Mouse (Mus musculus) layer of hippocampus, postnatal 25 days (tissue): Measurements from ENCODE around the gene Tnfsf9. TPM values are rescaled to one million over a fixed set of nuclear protein-coding genes. Genes with fewer than 3 reads are reported as not detected.

Experiments used
- DNase-seq, 2 experiments: peaks; one replicate each; pipeline ENCODE4 v3.0.0; 2022; ENCODE audit warnings: mixed read lengths in 2 of 2, low spot score in 1 of 2; ENCODE audit errors: extremely low spot score in 1 of 2
- total RNA-seq, 2 experiments: library from RNA; stranded (reverse); gene quantifications; 2 replicates each; pipeline ENCODE4 v1.2.3; 2021

Gene Tnfsf9
- total RNA-seq, 2 experiments from 2014 or later: 0.54 to 0.85 TPM

GRCm38 (mm10) chr17:57094222-57094621 lies 10.9 kb upstream of the Tnfsf9 start:
- DNase-seq: no peak

DNA sequence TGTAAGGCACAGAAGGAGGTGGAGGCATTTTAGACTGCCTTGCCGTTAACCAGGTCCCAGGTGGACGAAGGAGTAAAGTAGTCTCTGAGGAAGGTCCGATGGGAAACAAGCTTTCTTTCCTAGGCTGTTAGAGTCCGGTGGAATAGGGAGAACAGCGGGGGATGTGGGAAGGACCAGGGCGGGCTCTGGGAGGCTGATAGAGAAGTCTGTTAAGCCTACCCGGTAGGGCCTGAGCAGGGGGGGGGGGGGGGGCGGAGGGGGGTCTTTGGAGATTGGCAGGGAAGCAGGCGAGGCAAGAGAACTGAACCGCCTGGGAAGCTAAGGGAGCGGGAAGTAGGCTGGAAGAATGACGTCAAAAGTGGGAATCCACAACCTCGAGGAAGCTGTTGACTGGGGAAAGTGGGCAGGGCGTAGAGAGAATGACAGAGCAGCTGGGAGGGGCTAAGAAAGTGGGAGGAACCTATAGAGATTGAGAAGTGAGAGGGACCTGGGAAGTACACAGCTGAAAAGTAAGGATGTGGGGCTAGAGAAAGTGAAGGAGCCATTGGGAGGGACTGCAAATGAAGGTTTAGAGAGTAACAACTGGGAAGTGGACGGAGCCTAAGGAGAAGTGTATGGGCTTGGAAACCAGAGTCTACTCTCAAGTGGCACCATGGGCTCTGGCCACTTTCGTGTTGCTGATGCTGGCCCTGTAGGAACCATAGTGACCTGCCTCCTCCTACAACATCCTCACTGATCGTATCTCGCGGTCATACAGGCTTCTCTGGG lies 9.1 kb upstream of the Tnfsf9 start:
- DNase-seq: no peak

DNA sequence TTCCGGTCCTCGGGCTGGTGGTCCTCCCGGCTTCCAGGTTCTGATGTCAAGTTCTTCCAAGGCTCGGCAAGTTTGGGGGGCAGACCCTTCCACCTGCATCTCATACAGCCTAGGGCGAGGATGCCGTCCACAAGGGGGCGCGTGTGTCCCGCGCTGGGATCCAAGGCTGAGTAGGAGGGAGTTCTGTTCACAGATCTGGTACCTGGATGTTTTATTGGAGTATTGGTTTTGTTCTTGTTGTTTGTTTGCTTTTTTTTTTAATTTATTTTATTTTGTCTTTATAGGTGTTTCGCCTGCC lies 8.6 kb upstream of the Tnfsf9 start:
- DNase-seq: peak; percentile 87 to 96

DNA sequence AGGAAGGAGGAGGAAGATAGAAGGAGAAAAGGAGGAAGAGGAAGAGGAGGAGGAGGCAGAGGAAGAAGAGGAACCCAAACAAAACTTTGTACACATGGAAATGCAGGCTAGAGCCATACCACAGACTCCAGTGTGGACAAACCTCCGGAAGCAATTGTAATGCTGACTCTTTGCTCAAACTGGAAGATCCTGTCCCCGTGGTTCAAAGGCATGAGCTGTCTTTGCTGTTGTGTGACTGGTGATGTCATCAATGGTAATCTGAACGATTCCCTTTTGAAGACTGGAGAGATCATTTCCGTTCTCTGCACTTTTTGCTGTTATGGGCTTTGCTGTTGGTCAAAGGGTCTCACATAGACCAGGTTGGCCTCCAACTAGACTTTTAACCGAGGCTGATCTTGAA lies 6.8 kb upstream of the Tnfsf9 start:
- DNase-seq: no peak

DNA sequence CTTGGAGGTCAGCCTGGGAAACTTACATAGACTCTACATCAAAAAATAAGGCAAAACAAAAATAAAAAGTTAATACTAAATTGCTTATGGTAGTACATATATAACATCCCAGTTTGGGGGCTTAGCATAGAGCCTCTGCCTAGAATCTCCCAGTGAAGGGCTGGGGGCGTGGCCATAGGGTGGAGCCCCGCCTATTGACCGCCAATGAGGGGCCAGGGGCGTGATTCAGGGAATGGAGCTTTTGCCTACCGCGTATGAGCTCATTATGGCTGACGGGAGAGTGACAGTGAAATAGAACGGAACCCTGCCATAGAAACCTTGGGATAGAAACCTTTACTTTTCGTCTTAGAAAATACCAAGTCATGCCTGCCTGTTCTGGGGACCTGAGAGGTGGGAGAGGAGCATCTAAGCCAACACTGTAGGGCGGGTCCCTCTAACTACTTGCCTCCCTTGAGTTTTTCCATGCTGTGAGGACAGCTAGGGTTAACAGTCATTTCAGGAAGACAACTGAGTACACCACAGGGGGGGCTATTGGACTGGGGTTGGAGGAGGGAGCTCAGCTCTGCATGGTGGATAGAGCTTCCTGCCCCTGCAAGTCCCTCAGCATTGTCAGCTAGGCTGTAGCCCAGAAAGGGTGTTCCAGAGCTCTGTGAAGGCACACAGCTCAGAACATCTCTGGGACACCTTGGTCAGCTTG lies 5.3 kb upstream of the Tnfsf9 start:
- no peak for DNase-seq

GRCm38 (mm10) chr17:57102276-57102675 lies 2.8 kb upstream of the Tnfsf9 start:
- DNase-seq: no peak

GRCm38 (mm10) chr17:57104496-57104895 lies 629 bp upstream of the Tnfsf9 start:
- DNase-seq: no peak

DNA sequence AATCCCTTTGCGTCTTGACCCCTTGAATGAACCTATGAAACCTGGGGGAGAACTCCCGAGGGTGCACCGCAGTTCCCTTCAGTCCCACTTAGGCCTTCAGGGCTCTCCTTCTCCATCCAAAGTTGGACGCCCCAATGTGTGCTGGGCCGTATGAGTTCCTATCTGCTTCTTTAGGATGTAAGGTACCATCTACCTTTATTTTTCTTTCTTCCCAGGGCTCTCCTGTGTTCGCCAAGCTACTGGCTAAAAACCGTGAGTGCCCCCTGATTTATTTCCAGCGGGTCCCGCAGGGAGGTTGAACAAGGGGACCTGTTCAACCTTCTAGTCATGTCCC lies 877 bp downstream of the Tnfsf9 start:
- no peak for DNase-seq

GRCm38 (mm10) chr17:57107064-57107463 lies 1.9 kb downstream of the Tnfsf9 start:
- no peak for DNase-seq

DNA sequence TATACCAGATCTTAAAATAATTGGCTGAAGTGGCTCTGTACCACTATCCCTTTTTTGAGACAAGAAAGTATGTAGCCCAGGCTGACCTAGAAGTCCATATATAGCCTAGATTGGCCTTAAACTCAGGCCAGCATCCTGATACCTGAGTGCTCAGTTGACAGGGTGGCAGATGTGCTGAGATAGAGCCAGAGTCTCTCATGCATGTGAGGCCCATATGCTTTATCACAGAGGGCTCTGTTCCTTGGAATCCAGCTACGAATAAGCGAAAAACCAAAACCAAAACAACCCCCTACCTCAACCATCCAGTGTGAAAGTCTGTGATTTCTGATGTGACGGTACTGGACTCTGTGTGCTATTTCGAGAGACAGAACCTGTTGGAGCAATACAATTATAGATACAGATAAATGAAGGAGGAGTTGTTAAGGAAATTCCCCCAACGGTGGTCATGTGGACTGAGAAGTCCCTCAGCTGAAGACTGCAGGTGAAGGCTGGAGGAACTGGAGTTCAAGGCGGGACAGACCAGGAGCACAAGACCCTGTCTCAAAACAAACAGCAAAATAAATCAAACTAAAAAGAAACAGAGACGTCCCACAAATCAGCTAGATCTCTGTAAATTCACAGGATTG lies 3.0 kb downstream of the Tnfsf9 start:
- no peak for DNase-seq

DNA sequence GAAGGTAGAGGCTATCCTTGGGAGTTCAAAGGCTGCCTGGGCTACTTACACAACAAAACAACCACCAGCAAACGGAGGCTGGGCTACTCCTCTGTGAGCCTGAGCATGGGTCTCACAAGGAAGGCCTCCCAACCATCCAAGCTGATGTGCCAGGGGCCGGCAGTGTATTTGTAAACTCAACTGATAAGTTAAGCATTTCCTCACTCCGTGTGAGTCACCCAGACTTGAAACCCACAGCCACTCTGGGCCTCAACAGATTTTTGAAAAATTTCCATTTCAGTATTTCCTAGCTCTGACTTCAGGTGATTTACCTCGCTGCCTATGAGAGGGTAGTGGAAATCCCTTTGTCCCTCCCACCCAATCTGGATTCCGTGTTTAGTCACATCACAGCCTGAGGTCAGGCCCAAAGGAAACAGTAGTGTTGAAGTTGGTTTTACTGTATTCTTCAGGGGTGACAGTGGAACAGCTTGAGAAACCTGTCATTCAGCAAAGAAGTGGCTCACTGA lies 3.6 kb downstream of the Tnfsf9 start:
- no peak for DNase-seq

GRCm38 (mm10) chr17:57110005-57110404 lies 4.9 kb downstream of the Tnfsf9 start:
- no peak for DNase-seq

GRCm38 (mm10) chr17:57112768-57113474 lies 7.8 kb downstream of the Tnfsf9 start:
- DNase-seq: no peak

DNA sequence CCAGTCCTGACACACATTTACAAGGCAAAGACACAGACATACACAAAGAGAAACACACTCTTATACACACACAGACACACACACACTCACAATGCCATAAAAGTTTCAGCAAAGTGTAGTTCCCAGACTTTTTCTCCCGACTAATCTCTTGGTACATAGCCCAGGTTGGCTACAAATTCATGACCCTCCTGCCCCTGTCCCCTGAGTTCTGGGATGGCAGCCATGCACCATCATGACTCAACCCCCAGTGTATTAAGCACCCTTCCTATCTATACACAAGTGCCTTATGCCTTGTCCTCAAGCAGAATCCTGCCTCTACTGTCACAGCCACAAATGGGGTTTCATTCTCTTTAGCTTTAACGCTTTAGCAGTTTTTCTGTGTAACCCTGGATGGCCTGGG lies 11.7 kb downstream of the Tnfsf9 start:
- no peak for DNase-seq

DNA sequence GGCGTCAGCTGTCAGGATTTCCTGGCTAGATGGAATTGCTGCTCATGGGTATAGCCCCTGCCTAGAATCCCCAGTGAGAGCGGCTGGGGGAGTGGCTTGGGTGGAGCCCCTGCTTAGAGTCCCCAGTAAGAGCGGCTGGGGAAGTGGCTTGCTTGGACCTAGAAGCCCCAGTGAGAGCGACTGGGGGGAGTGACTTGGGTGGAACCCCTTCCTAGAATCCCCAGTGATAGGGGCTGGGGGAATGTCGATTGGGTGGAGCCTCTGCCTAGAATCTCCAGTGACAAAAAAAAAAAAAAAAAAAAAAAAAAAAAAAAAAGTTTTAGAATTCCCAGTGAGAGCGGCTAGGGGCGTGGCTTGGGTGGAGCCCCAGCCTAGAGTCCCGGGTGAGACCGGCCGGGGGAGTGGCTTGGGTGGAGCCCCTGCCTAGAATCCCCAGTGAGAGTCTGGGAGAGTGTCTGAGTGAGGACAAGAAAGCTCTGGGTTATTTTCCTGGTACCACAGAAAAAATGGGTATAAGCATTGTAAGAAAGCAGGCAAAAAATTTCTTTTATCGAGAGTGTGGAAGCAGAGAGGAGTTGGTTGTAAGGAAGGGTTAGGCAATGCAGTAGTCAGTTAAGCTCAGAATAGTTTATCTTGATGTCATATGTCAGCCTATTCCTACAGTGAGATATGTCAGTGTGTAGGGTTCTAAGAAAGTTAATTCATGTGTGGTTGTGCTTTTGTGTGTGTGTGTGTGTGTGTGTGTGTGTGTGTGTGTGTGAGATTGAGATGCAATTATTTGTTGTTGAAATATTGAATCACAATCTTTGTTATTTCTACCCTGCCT lies 13.6 kb downstream of the Tnfsf9 start:
- DNase-seq: no peak

GRCm38 (mm10) chr17:57121856-57122255 lies 16.7 kb downstream of the Tnfsf9 start:
- no peak for DNase-seq

- DNase-seq: no peak
Observed at GRCm38 (mm10) chr17:57123192-57124118, 18.3 kb downstream of the Tnfsf9 start.

- no peak for DNase-seq
Observed at GRCm38 (mm10) chr17:57124792-57125191, 19.7 kb downstream of the Tnfsf9 start.
